Mouse (Mus musculus) adrenal gland, adult 2 months (tissue): ENCODE data around the gene Als2. TPM values are rescaled to one million over a fixed set of nuclear protein-coding genes. Genes with fewer than 3 reads are reported as not detected.
A peak's percentile ranks its signal among the peaks of the same experiment; 100 is the strongest.

ENCODE experiments used
- DNase-seq: peaks from one replicate; pipeline ENCODE4 v3.0.0; 2021
- long read RNA-seq: library from polyadenylated mRNA; stranded (forward); transcript quantifications from one replicate; pipeline ENCODE4 v2.0.0, GENCODE M21; 2021
- polyA plus RNA-seq: library from polyadenylated mRNA; depleted of rRNA; stranded (reverse); fragments of >200 nt; gene quantifications from 2 replicates; pipeline ENCODE4 v1.2.3, GENCODE M21; 2012; rRNA removed
- total RNA-seq, 2 experiments: library from RNA; stranded (reverse); gene quantifications; 2 replicates each; pipeline ENCODE4 v1.2.3; 2021

The Als2 gene
- total RNA-seq = 10 to 100 TPM; 10.1 to 13.8 TPM
- polyA plus RNA-seq = 2.2 and 2.3 TPM in 2 replicates
- long read RNA-seq, full-length matches to known transcripts = 2 of 4 reads
- long read RNA-seq, partial matches to known transcripts = 0 of 4 reads
- long read RNA-seq, other reads (novel, unspliced or antisense) = 2 of 4 reads

- peak; percentile 99 for DNase-seq
Observed at GRCm38 (mm10) chr1:59236856-59237441, at the start of gene Als2. Als2 (minus strand) TSS chr1:59237231.

DNA sequence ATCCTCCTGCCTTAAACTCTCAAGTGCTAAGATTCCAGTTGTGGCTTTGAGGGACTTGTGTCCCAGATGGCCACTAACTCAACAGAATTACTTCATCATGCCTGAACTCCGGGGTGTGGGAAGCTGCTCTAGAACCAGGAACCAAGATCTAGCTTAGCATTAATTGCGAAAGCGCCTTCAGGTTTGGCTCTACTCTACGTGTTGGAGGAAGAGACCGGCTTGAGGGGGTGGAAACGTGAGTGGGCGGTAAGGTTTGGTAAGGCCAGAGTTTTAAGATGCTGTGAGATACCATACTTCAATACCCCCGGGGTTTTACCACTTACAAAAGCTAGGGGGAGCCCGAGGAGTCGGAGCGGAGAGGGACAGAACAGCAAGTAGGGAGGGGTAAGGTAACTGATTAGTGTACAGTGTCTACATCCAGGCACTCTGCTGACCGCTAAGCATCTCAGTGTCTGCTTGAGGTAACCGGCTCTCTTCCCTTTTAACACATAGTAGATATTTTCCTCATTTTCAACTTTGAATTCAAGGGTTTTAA is 49.4 kb upstream of the Als2 start:
- DNase-seq = no peak

- no peak for DNase-seq
Observed at GRCm38 (mm10) chr1:59285880-59286279, 48.8 kb upstream of the Als2 start.

GRCm38 (mm10) chr1:59272189-59272588 is 35.2 kb upstream of the Als2 start:
- no peak for DNase-seq

DNA sequence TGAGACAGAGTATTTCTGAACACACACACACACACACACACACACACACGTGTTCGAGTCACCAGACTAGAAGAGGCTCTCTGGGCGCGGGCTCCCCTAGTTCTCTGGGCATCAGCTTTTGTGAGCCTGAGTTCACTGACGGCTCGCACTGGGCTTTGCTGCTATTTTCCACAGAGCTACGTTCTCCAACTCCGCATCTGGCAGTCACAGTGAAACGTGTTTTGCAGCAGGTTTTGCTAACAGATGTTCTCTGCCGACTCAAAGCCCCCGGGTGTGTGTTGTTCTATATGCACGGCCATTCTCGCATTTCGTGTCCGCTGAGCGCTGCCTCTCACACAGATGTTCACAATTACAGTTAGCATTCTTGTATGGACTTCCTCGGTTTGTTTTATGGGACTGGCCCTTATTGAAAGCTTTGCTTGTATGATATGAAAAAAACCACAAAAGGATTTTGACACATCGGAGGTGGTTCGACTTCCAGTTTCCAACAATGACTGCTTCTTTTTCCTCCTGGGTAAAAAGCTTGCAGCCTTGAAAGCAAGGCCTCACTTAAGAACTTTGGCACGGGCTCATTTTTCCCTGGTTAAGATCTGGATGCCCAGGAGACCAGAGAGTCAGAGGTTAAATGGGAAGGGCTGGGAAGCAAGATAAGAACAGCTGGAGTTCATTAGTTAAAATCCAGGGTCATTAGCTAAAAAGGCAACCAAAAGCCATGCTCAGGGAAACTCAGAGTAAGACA is 33.1 kb upstream of the Als2 start:
- peak; percentile 29 for DNase-seq

DNA sequence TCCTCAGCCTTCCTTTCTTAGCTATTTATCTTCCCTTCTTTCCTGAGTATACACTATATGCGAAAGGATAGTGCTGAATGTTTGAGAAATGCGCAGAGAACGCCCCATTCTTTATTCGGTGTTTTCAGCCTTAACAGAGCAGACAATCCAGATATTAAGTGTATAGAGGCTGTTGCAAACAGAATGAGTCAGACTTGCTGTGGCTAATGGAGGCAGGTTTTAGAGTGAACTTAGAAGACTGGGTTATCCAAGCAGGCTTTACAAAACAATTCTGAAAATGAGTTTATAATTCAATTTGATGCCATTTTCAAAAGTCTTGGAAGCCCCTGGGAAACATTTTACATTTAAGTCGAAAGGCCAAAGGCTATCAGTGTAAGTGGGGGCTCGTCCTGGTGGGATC is 32.4 kb upstream of the Als2 start:
- no peak for DNase-seq

- DNase-seq = no peak
Observed at GRCm38 (mm10) chr1:59268931-59269330, 31.9 kb upstream of the Als2 start.

DNA sequence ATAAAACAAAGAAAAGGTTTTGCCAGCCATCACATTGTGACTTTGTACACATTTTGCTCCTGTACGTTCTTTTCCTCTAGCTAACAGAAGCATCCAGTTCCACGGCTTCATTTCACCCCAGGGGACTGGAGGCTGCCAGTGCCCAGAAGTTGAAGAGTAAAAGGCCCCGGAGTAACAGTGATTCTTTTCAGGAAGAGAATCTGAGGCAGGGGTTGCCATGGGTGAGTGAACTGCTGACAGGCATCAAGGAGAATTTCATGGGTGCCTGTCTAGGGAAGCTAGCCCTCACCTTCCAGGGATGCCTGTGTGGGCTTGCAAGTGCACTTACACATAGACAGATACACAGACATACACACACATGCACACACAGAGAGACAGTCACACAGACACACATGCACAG is 20.7 kb upstream of the Als2 start:
- DNase-seq = no peak

GRCm38 (mm10) chr1:59256751-59257231 is 19.8 kb upstream of the Als2 start, which contains the start of gene Cdk15:
Cdk15 (plus strand) TSS chr1:59256906.
- peak; percentile 71 for DNase-seq

- peak; percentile 10 for DNase-seq
Observed at GRCm38 (mm10) chr1:59253301-59253909, 16.4 kb upstream of the Als2 start.

GRCm38 (mm10) chr1:59252762-59253161 is 15.7 kb upstream of the Als2 start:
- no peak for DNase-seq

DNA sequence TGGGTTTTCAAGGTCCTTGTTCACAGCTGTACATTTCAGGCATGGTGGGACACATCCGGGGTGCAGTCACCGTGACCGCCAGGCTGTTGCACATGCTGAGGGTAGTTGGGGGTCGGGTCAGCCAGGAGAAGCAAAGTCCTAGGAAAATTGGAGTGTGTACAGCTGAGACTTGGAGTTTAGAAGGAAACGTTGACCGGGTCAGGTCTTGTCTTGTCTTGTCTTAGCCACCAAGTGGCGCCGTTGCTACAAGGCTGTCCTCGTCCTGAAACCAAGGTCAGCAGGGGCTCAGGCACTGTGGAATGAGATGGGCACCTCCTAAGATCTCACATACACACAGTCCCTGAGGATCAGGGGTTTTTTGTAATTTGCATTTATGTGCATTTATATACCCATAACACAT is 10.6 kb upstream of the Als2 start:
- peak; percentile 60 for DNase-seq

GRCm38 (mm10) chr1:59243770-59244169 is 6.7 kb upstream of the Als2 start:
- no peak for DNase-seq

DNA sequence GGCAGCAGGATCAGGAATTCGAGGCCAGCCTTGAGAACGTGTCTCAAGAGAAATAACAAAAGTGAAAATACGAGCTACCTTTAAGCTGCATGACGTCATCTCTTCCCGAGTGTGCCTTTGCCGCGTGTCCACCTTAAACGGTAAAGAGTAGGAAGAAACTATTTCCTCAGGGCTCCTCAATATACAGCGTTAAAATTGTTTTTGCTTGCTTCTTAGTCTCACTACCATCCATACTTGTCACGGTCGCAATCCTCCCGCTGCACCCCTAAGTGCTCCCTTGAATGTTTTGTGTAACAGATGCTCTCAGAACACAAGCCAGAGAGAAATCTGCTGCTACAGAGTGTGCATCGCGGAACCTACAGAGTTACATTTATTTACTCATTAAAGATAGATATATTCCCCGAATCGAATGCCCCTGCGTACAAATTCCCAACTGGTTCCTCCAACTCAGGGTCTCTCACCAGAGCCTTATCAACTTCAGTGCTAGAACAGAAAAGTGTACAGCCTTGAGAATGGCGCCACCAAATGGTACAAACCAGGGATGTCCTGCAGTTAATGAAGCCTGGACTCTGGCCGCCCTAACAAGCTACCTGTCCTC is 682 bp upstream of the Als2 start:
- DNase-seq = peak; percentile 78

- DNase-seq = no peak
Observed at GRCm38 (mm10) chr1:59229187-59229586, 7.8 kb downstream of the Als2 start.

DNA sequence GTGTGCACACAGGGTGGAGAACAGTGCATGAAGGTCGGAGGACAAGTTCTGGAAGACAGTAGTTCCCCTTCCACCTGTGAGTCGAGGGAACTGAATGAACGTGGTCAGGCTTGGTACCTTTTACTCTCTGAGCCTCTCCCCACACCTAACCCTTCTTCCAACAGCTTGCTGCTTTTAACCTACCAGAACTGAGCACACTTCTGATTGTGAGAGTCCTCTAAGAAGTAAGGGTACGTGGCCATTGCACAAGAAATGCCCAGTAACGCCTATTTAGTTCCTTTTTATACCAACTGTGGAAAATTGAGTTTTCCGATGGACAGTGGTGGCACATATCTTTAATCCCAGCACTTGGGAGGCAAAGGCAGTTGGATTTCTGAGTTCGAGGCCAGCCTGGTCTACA is 8.5 kb downstream of the Als2 start:
- no peak for DNase-seq

- DNase-seq = no peak
Observed at GRCm38 (mm10) chr1:59222101-59222825, 14.8 kb downstream of the Als2 start.

- DNase-seq = no peak
Observed at GRCm38 (mm10) chr1:59221591-59221990, 15.4 kb downstream of the Als2 start.

GRCm38 (mm10) chr1:59220371-59220770 is 16.7 kb downstream of the Als2 start:
- DNase-seq = no peak

DNA sequence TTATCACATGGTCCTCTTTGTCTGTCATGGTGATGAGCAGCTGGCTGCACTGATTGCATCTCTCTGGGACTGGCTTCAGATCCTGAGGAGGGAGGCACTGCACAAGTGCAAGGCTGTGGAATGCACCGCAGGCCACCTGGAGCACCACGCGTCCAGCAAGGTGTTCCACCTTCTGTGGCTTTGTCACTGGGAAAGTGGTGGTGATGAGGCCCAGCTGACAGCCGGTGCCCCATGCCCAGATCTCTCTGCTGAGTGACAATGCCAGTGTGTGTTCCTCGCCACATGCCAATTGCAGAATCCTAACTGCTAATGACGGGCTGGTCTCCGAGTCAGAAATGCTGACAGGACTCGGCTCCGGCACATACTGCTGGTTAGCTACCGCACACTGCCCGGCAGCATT is 21.6 kb downstream of the Als2 start:
- DNase-seq = no peak

DNA sequence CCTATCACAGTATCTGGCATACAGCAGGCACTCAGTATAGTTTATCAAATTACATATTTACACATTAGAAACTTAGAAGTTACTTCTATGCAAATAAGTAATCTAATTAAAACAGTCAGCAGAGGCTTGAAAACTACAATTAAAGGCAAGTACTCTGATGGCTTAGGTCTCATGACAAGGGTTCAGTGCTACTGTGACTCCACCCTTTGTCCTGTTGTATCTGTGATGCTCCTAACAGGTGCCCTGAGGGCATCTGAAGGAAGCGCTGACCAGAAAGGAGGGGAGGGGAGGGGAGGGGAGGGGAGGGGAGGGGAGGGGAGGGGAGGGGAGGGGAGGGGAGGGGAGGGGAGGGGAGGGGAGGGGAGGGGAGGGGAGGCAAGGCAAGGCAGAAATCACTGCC is 24.1 kb downstream of the Als2 start:
- DNase-seq = no peak
